Mouse (Mus musculus): ENCODE results near the gene Wscd2. TPM values are rescaled to one million over a fixed set of nuclear protein-coding genes. Genes with fewer than 3 reads are reported as not detected.
"Not testable (repeated sequence)": the region's sequence is repeated elsewhere in the genome, so short reads cannot be mapped to it uniquely, and the experiment has no call there.

Wscd2 gene
- polyA plus RNA-seq, 1 experiment from 2014 or later = 2.0 TPM

- 84% methylated on average over 4 of the region's 4 CpGs for WGBS
- Histone ChIP-seq H3K4me3 (no peak overlapping the region), H3K9me3 (replicated peaks) (no peaks in the 10 kb centered on the region), H3K36me3 (no peaks in the 10 kb centered on the region), H3K27ac (0 out of 2 replicates have a peak overlapping the region, but pooled peaks have one; percentile 15), H3K4me1 (peaks cover 53% of the 10 kb centered on the region), H3K27me3 (ENCODE audit: low read depth, poor library complexity, severe bottlenecking) (no peaks in the 10 kb centered on the region)
- no peak for DNase-seq (ENCODE audit: low spot score)
Observed at GRCm38 (mm10) chr5:113579128-113579527, 89.0 kb downstream of the Wscd2 start.

- 58% methylated on average over 8 of the region's 8 CpGs for WGBS
- no peak for DNase-seq (ENCODE audit: low spot score)
- Histone ChIP-seq H3K4me3 (no peak overlapping the region), H3K4me1 (peaks cover 64% of the 10 kb centered on the region), H3K27ac (0 out of 2 replicates have a peak overlapping the region, but pooled peaks have one; percentile 17), H3K9me3 (replicated peaks) (no peaks in the 10 kb centered on the region), H3K36me3 (no peaks in the 10 kb centered on the region), H3K27me3 (ENCODE audit: low read depth, poor library complexity, severe bottlenecking) (no peaks in the 10 kb centered on the region)
Observed at GRCm38 (mm10) chr5:113580248-113580647, 90.1 kb downstream of the Wscd2 start.

- no peaks in the 10 kb centered on the region for H3K9me3 ChIP-seq (replicated peaks)
- WGBS = 48% methylated on average over 9 of the region's 9 CpGs
- DNase-seq (ENCODE audit: low spot score) = no peak
- H3K4me1 ChIP-seq = peaks cover 70% of the 10 kb centered on the region
- H3K27me3 ChIP-seq (ENCODE audit: low read depth, poor library complexity, severe bottlenecking) = no peaks in the 10 kb centered on the region
- 0 out of 2 replicates have a peak overlapping the region, but pooled peaks have one; percentile 17 for H3K27ac ChIP-seq
- H3K4me3 ChIP-seq = no peak overlapping the region
- no peaks in the 10 kb centered on the region for H3K36me3 ChIP-seq
Observed at GRCm38 (mm10) chr5:113580801-113581200, 90.7 kb downstream of the Wscd2 start.

GRCm38 (mm10) chr5:113583424-113584162 is 93.5 kb downstream of the Wscd2 start:
- Histone ChIP-seq H3K36me3 (no peaks in the 10 kb centered on the region), H3K4me1 (peaks cover 70% of the 10 kb centered on the region), H3K4me3 (no peak overlapping the region), H3K9me3 (replicated peaks) (no peaks in the 10 kb centered on the region), H3K27me3 (ENCODE audit: low read depth, poor library complexity, severe bottlenecking) (no peaks in the 10 kb centered on the region), H3K27ac (peak overlapping the region; percentile 86)
- WGBS = 37% methylated on average over 5 of the region's 5 CpGs
- no peak for DNase-seq (ENCODE audit: low spot score)

- WGBS = 15% methylated on average over 6 of the region's 6 CpGs
- Histone ChIP-seq H3K36me3 (no peaks in the 10 kb centered on the region), H3K4me1 (peaks cover 70% of the 10 kb centered on the region), H3K27me3 (ENCODE audit: low read depth, poor library complexity, severe bottlenecking) (no peaks in the 10 kb centered on the region), H3K27ac (peak overlapping the region; percentile 86), H3K4me3 (no peak overlapping the region), H3K9me3 (replicated peaks) (no peaks in the 10 kb centered on the region)
- peak; percentile 67 for DNase-seq (ENCODE audit: low spot score)
Observed at GRCm38 (mm10) chr5:113584439-113584838, 94.3 kb downstream of the Wscd2 start.

GRCm38 (mm10) chr5:113585619-113586457 is 95.7 kb downstream of the Wscd2 start:
- not testable (repeated sequence) for H3K36me3 ChIP-seq; H3K9me3 ChIP-seq (replicated peaks); H3K27me3 ChIP-seq (ENCODE audit: low read depth, poor library complexity, severe bottlenecking); DNase-seq (ENCODE audit: low spot score); H3K4me3 ChIP-seq
- Histone ChIP-seq H3K27ac (peak overlapping the region; percentile 86), H3K4me1 (peaks cover 68% of the 10 kb centered on the region)
- WGBS = 73% methylated on average over 17 of the region's 17 CpGs

GRCm38 (mm10) chr5:113586458-113586849 is 96.3 kb downstream of the Wscd2 start:
- H3K27ac ChIP-seq = peak overlapping the region; percentile 50
- H3K9me3 ChIP-seq (replicated peaks); H3K4me3 ChIP-seq; H3K36me3 ChIP-seq; H3K27me3 ChIP-seq (ENCODE audit: low read depth, poor library complexity, severe bottlenecking); DNase-seq (ENCODE audit: low spot score): not testable (repeated sequence)
- H3K4me1 ChIP-seq = peaks cover 72% of the 10 kb centered on the region
- 51% methylated on average over 5 of the region's 5 CpGs for WGBS

GRCm38 (mm10) chr5:113590010-113590640 is 100.0 kb downstream of the Wscd2 start:
- DNase-seq (ENCODE audit: low spot score) = no peak
- WGBS = 59% methylated on average over 5 of the region's 5 CpGs
- H3K4me3 ChIP-seq = no peak overlapping the region
- peak overlapping the region; percentile 76 for H3K27ac ChIP-seq
- H3K36me3 ChIP-seq = no peaks in the 10 kb centered on the region
- no peaks in the 10 kb centered on the region; the same call in 1 of the 2 replicates for H3K27me3 ChIP-seq (ENCODE audit: low read depth, poor library complexity, severe bottlenecking)
- peaks cover 88% of the 10 kb centered on the region for H3K4me1 ChIP-seq
- no peaks in the 10 kb centered on the region for H3K9me3 ChIP-seq (replicated peaks)

GRCm38 (mm10) chr5:113591166-113591565 is 101.0 kb downstream of the Wscd2 start:
- Histone ChIP-seq H3K4me1 (peaks cover 87% of the 10 kb centered on the region), H3K9me3 (replicated peaks) (no peaks in the 10 kb centered on the region), H3K27me3 (ENCODE audit: low read depth, poor library complexity, severe bottlenecking) (no peaks in the 10 kb centered on the region; the same call in 1 of the 2 replicates), H3K4me3 (no peak overlapping the region), H3K36me3 (no peaks in the 10 kb centered on the region), H3K27ac (peak overlapping the region; percentile 66)
- 27% methylated on average over 3 of the region's 3 CpGs for WGBS
- no peak for DNase-seq (ENCODE audit: low spot score)

GRCm38 (mm10) chr5:113591751-113592230 is 101.7 kb downstream of the Wscd2 start:
- WGBS = 24% methylated on average over 6 of the region's 6 CpGs
- Histone ChIP-seq H3K27me3 (ENCODE audit: low read depth, poor library complexity, severe bottlenecking) (no peaks in the 10 kb centered on the region; the same call in 1 of the 2 replicates), H3K4me1 (peaks cover 83% of the 10 kb centered on the region), H3K36me3 (no peaks in the 10 kb centered on the region), H3K9me3 (replicated peaks) (no peaks in the 10 kb centered on the region), H3K4me3 (no peak overlapping the region), H3K27ac (peak overlapping the region; percentile 66)
- DNase-seq (ENCODE audit: low spot score) = no peak

GRCm38 (mm10) chr5:113593911-113594705 is 104.0 kb downstream of the Wscd2 start:
- WGBS = 84% methylated on average over 6 of the region's 6 CpGs
- no peaks in the 10 kb centered on the region; the same call in 1 of the 2 replicates for H3K27me3 ChIP-seq (ENCODE audit: low read depth, poor library complexity, severe bottlenecking)

GRCm38 (mm10) chr5:113596252-113596651 is 106.1 kb downstream of the Wscd2 start:
- Histone ChIP-seq H3K36me3 (no peaks in the 10 kb centered on the region), H3K27ac (no peak overlapping the region), H3K9me3 (replicated peaks) (no peaks in the 10 kb centered on the region), H3K27me3 (ENCODE audit: low read depth, poor library complexity, severe bottlenecking) (no peaks in the 10 kb centered on the region; the same call in 1 of the 2 replicates), H3K4me3 (no peak overlapping the region), H3K4me1 (peaks cover 66% of the 10 kb centered on the region)
- WGBS = 80% methylated on average over 9 of the region's 9 CpGs
- no peak for DNase-seq (ENCODE audit: low spot score)

More at GRCm38 (mm10) chr5:113593911-113594705, 104.0 kb downstream of the Wscd2 start:
- Histone ChIP-seq H3K36me3 (no peaks in the 10 kb centered on the region), H3K4me3 (no peak overlapping the region), H3K27ac (peak overlapping the region; percentile 64; the same call in 1 of the 2 replicates), H3K9me3 (replicated peaks) (no peaks in the 10 kb centered on the region), H3K4me1 (peaks cover 76% of the 10 kb centered on the region)
- no peak for DNase-seq (ENCODE audit: low spot score)

Measured in limb, embryonic 10.5 days (tissue).